Mouse (Mus musculus) thymus, postnatal 14 days (tissue): ENCODE data around the gene Ptprn2.

Experiments used
- DNase-seq: peaks from one replicate; pipeline ENCODE4 v3.0.0; 2021

The Ptprn2 gene

DNA sequence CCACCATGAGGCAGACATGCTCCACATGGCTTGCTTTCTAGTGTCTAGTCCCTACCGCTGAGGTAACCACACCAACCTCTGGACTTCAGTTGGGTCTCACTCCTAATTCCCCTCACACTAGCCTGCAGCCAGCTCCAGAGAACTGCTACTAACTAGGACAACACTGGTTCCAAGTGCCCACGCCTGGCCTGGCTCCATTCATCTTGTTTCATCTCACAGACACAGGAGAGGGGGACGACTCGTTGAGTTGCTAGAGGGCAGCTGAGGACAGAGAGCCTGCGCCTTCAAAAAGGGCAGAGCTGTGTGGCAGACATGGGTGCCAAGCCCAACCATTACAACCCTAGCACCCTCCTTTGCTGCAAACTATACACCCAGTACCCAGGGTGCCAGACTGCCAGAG, 593.4 kb downstream of the Ptprn2 start:
- no peak for DNase-seq

DNA sequence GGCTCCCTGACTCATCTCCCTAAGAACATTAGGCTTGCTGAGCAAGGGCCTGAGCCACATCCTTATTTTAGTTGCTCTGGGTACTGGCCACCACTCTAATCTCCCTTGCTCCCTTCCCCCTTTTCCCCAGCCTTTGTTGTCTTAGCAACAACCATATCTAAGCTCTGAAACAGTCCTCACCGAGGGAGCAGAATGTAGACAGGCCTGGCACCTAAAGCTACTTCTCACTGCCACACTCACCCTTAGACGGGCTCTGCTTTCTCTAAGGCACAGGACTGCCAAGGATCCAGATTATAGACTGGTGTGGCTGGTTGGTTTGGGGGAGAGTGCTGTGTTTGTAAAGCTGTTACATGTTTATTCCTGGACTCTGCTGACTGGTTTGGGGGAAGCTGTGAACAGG, 594.2 kb downstream of the Ptprn2 start:
- DNase-seq, result no peak

DNA sequence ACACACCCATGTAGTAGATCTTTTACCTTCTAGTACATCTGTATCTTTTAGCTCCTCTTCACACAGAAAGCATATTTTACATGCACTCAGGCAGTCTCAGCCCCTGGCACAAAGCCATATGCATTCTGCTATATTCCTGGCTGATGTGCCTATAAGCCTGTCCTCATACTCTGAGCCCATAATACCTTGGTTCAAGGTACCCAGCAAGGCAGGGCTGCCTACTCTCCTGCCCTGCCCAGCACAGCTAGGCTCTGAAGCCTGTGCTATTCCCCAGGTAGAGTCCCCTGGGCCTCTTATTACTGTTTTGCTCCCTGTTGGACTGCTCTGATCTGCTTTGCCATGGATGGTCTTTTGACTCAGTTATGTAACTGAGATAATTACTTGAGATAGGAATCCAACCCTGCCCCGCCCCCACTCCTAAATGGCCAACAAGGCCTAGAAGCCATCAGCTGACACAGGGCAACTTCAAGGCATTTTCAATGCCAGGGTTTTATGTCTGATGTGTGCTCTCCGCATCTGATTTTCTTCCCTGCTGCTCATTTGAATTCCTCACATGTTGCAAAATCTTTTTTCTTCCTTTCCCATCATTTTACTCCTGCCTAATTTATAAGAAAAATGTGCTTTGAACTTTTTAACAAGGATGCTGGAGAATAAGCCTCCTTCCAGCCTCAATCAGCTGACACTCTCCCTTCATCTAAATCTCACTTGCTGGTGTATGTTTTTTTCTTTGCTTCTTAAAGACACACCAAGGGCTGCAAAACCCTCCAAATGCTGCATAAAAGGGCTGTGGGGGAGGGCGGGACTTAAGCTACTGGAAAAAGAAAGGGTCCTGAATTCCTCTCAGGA, 598.6 kb downstream of the Ptprn2 start:
- no peak for DNase-seq

DNA sequence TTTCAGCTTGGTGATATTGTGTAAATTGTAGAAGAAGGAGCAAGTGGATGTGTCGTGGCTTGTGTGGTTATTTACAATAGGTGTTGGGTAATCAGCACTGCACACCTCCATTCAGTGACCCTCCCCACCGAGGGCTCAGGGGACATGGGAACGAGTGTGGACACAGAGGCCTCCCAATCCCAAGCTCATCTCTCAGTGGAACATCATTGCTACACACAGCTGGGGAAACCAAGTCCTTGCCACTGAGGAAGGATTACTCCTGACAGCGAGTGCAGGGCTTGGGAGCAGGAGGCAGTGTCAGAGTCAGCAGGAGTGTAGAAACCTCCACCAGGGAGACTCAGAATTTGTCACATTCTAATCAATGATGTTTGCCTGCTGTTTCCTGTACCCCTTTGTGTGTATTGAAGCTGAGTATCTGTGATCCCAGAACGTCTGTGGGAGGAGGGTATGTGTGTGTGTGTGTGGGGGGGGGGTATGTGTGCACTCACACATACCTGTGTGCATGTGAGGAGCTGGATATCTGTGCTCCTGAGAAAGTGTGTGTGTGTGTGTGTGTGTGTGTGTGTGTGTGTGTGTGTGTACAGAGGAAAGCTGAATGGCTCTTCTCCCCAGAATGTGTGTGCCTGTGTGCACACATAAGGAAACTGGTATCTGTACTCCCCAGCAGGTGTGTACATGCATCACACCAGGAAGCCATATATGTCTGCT, 599.3 kb downstream of the Ptprn2 start:
- DNase-seq, result no peak

DNA sequence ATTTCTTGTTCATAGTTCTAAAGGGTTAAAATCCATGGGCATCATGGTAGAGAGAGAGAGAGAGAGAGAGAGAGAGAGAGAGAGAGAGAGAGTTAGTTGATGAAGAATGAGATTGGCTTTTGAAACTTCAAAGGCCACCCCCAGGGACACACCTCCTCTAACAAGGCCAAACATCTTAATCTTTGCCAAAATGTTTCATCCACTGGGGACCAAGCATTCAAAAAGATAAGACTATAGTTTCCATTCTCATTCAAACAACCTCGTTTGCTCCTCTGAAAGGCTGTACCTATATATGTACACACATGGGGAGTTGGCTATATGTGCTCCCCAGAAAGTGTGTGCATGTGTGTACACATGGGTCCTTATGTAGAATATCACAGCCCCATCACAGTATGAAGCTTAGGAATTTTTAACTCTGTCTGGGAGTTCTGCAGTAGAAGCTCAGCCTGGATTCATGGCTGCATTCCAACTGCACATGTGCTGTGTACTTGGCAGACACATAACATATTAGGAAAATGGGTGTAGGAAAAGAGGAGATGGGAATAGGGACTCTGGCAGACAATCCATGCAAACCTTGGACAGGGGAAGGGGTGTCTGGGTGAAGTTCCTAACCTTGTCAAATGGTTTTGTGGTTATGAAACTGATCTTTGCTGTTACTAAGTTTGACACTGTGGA, 600.3 kb downstream of the Ptprn2 start:
- no peak for DNase-seq

DNA sequence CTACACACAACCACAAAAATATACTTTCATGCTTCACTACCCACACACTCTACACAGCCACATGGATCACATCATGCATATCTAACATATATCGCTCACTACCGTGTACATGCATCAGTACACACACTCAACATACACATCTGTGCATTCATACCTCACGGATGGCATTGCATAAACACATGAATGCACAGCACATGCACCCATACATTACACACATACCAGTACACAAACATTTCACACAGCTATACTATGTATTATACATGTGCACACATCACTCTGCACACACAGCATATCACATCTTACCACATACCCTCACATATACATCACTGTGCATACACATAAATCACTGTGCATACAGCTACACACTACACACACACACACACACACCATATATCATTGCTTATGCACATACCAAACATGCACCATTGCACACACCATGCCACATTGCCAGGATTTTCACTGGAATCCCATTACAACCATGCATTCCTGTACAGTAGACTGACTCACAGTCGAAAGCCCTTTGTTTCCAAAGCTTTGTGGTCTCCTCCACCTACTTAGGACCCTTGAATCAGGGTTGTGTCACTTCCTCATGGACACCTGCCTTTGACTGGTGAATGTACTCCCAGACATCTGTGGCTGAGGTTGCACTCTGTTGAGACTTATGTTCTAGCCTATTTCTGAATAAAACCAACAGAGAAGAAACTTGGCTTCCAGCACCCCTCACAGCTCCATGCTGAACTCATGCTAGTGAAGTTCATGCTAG, 607.0 kb downstream of the Ptprn2 start:
- DNase-seq, result no peak

DNA sequence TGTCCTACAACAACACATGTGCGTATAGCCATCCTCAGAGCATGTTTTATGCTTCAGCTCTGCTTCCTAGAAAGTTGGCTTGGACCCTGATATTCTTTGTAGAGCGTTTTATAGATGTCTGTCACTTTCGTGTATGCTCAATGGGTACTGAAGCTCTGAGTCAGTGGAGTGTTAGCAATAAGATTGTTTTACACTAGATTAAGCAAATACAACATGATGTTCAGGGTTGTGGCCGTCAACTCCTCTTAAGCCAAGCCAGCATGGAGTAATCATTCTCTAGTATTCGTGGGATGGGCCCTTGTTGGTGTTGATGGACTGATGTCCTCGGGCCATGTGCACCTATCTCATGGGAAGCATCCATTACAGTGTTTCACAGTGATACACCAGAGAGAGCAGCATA, 610.4 kb downstream of the Ptprn2 start:
- no peak for DNase-seq

DNA sequence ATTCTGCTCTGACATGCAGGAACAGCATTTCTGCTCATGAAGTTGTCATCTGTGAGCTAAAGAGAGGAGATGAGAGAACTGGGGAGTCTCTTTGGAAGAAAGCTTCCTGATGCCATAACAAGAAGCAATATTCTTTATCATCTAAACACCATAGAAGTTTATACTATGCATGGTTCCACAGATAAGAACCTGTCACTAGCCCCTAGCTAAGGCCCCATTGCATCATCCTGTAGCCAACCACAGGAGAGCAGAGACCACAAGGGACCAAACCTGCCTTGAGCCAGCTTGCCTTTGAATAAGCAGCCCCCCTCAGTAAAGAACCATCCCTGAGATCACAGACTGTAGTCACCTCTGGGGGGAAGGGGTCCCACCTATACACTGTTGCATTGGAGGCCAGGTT, 612.8 kb downstream of the Ptprn2 start:
- no peak for DNase-seq

DNA sequence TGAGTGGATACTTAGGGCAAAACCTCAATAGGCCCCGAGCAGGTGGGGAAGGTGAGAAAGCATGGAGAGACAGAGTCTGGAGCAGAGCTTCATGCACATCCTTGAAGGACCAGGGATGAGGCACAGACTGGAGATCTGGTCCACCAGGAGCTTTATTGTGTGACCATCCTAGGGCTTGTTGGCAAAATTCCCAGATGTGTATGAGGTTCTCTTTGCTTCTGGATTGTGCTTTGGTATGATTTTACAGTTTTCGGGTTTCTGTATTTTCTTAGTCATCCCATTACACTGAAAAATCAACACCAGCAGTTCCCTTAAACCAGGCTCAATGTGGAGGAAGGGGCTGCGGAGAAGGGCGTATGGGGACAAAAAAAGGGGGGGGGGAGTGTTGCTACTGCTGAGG, 621.2 kb downstream of the Ptprn2 start:
- DNase-seq, result no peak

DNA sequence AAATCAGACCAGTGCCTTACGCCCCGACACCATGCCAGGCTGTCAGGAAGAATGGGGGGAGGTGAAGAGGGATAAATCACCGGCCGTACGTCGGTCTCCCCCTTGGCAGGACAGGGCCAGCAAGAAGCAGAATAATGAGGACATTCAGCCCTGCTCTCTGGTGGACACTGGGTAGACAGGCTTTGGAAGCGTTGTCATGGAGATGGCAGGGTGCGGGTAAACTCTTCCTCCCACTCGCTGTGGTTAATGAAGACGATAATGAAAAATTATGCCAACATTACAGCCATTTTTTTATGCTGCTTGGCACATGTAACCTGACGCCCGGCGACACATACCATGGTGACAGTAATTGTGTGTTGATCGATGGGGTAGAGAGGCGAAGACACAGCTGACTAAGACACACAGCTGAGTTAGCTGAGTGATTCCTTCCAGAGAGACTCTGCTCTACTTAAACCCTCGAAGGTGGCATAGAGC, 621.7 kb downstream of the Ptprn2 start:
- DNase-seq, result no peak

DNA sequence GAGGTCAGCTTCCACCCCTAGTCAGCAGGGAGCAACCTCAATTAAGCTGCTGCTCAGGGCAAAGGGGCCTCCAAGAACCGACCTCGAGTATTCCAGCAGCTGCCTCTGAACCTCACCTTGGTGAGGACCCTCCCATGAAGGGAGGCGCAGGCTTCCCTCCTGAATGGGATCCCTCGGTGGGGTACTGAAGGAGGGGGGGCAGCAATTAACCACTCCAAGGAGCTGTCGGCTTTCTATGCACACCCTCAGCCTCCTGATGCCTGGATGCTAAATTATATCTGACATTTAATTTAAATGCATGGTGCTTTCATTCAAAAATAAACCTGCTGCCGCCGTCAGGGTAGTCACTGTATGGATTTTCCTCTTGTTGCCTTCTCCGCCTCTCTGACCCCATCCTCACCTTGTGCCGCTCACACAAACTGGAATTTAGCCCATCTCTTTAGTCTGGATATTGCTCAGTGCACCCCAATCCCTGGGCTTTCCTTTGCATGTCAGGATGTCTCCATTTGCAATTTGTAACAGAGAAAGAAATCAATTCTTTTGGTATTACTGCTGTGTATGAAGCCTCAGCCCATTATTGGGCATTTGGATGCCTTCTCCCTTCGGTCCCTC, 629.8 kb downstream of the Ptprn2 start:
- DNase-seq, result no peak

DNA sequence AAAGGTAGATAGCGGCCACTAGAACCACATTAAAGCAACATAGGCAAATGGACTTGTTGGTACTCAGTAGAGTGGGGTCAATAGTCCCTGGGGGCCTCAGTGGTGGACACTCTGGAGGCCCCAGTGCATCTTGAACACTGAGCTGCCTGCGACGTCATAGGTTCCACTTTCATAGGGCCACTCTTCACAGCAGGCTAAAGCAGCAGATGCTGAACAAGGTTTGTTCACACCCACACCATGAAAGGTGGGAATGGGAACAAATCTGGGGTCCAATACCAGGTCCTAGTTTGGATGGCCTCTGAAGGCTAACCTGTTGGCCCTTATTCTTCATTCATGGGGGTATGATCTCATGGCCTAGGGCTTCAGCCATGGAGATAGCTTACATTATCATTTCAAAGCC, 641.6 kb downstream of the Ptprn2 start:
- DNase-seq, result no peak

DNA sequence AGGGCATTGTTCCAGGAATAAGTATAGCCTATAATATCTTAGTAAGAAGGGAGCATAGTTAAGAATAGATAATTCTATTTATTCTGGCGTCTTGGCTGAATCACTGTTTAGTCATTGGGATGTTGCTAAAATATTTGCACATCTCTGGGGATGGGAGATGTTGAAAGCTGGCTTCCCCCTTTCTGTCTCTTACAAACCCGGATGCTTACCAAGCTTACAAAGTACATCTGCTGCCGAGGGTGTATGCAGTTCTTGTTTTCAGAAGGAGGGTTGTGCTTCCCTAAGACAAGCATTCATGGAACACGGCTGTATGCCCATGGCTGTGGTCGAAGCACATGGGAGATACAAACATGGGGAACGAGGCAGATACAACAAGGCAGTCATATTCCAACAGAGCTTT, 642.0 kb downstream of the Ptprn2 start:
- no peak for DNase-seq

DNA sequence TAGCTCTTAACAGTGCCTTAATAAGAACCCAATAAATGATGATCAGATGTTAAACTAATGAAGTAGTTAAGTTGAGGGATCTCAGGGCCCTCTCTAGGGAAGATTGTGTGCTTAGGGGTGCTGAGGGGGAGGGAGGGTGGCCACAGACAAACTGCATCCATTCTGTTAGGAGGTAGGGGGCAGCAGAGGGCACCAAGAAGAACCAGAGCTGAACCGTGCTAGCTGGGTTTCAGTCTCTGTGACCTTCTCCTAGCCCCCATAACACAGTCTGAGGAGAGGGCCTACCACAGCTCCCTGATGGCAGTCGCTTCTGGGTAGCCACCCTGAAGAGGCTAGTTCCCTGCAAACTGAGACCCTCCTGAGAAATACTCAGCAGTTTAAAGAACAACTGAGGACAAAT, 646.6 kb downstream of the Ptprn2 start:
- peak; percentile 36 for DNase-seq

DNA sequence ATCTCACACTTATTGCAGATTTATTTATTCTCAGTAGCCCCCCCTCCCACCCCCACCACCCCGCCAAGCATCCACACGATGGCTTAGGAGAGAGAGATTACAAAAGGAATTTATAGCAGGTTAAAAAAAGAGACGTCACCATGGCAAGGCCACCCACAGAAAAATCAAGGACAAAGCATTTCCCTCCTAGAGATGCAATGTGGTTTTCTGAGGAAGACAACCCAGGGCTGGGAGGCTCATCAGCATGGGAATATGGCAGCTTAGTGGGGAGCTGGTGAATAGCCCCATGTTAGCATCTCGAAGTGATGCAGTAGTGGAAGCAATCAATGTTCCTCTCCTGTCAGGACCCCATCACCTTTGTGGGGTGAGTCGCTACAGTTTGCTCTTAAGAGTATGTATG, 649.7 kb downstream of the Ptprn2 start:
- no peak for DNase-seq

DNA sequence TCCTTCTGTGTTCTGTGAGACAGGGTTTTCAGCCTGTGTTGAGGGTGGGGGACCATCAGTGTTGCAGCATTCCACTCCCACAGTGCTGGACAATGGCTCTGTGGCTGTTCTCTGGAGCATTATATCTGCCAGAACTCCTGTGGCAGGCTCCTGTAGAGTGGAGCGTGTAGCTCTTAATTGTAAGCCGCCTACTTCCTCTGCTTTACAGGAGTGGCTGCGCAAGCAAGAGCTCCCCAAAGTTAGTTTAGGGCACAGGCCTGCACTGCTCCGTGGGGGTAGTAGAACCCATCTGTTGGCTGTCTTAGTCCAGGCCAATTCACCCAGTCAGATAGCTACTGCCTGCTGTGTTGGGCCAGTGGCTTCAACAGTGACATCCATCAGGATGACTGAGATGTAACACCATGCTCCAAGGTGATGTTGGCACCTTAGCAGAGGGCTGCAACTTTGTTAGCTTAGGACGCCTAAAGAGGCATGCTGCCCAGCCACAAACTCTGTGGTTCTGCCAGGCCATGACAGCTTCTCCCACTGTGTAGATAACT, 651.0 kb downstream of the Ptprn2 start:
- no peak for DNase-seq

DNA sequence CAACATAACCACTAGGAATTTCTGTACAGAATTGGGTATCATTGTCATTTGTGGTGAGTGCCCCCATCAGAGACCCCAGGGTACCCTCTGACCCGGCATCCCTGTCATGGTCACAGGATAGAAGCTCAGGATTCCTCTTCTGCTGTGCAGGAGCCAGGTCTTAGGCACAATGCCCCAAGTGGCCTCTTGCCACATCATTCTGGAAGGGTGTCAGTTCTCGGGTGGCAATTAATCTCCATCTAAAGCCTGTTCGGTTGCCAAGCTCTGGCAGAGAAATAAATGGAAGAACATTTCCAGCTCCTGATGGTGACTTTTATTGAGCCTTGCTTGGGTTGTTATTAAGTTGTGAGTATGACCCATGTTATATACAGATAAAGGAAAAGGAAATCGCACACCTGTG, 655.4 kb downstream of the Ptprn2 start:
- no peak for DNase-seq

DNA sequence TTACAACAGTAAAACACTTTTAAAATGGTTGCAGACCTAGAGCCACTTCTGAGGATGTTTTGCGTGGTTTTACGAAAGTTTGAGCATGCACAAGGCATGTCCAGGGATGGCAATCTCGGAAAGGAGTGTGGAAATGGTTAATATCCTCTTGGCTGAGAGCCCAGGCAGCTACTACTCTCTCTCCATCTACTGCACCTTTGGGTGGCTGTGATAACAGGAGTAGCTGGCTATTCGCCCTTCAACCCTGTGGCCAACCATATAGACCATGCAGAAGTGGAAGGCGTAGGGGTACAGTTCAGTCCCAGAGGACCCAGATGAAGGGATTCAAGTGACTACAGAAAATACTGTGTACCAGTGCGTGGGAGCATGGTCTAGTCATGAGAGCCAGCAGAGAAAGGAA, 655.9 kb downstream of the Ptprn2 start:
- DNase-seq, result no peak

DNA sequence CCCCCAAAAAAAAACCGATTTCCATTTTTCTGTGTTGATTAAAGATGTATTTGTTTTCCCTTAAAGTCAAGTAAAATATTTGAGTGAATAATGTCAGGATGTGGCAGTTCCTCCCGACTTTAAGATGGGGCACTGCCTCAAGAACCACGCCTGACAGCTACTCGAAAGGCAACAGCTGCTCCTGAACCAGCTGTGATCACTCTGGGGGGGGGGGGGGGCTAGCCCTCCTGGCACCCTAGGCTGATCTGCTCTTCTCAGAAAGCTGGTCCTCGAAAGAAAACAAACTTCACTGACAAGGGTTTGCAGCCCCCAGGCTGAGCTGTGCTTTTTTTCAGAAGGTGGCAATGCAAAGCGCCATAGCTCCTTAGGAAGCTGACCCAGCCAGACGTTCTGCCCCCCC, 663.7 kb downstream of the Ptprn2 start:
- no peak for DNase-seq

DNA sequence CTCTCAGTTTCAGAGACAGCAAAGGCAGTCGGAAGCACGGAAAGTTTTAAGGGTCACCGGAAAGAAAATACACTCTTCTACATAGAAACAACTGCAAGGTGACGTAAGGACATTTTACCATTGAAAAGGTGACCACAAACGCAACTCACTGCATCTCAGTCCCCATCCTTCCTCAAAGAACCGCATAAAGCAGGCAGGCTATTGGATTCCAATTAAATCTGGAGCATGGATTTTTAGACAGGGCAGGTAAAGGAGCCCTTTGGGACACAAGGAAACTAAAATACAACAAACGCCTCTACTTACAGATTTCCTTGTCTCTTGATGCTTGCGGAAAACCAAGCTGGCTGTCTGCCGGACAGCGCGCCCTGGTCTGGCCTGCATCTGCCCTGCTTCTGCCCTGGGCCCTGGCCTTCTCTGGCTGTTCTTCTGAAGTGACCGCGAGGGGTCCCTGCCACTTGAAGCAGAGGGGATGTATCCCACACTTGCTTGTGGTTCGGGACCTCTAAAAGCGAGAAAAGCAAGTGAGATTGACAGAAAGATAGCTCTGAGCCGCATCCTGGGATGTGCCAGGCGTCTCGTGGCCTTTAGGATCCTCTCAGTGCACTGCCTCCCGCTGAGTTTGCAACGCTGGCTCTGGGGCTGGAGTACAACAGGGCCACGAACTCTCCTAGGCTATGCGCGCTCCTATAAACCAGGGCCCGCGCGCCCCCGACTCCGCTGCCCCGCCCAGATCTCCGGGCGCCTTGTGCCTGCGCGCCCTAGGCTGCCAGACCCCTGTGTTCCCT, 665.3 kb downstream of the Ptprn2 start:
- DNase-seq, result no peak

DNA sequence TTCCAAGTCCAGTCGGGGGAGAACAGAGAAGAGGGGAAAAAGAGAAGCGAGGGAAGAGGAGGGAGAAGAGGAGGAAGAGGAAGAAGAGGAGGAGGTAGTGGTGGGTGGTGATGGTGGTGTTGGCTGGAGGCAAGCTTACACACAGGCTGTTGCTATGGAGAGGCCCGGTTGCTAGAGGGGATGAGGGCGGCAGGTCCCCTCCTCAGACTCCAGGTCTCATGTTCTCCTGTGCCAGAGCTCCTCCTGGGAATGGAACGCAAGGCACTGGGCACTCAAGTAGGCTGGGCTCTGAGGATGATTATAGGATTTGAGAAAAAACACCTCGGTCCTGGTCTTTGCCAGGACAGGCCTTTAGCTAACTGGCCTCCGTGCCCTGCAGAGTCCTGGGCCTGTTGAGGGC, 666.1 kb downstream of the Ptprn2 start:
- no peak for DNase-seq
